Mouse (Mus musculus): ENCODE data around the gene Spag6l. TPM values are rescaled to one million over a fixed set of nuclear protein-coding genes. Genes with fewer than 3 reads are reported as not detected.
A peak's percentile ranks its signal among the peaks of the same experiment; 100 is the strongest.
"Not testable (repeated sequence)": the region's sequence is repeated elsewhere in the genome, so short reads cannot be mapped to it uniquely, and the experiment has no call there.

Spag6l gene
- polyA plus RNA-seq (2015; fragmentation: Nextera tagmentation; extraction: Ambion mirVana), result 5.6 and 9.8 TPM in 2 replicates

DNA sequence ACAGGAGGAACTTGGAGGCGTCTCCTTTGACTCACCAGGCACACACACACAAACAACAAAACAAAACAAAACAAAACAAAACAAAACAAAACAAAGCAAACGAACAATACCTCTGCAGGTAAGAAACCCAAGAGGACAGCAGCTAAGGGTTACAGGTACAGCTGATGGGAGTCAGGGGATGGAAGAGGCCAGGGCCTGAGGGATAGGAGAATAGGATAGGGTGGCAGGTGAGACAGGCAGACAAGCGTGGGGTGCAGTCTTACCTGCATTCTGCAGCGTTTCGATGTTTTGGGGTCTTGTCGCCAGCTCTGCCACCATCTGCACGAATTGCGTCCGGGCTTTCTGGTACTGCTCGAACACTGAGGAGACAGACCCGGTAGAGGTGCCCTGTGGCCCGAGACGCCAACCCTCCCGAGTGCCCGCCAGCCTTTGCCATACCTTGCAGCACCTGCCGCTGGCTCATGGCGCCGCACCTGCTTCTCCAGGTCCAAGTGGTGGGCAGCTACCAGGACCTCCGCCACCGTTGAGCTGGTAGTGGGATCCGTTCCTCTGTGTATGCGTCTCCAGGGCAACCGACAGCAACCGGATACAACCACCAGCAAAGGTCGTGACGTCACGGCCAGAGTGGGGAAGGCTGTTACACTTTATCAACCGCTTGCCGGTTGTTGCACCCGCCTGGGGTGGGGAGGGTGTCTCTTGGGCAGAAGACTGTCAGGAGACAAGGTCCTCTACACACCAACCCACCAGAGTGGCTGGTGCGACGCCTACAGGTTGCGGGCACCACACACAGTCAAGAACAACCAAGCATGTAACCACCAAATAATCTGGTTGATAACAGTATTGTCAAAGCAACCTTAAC is at the start of gene Spag6l:
Spag6l (minus strand) TSS at position 700 of the 859 bp plus-strand sequence.
- Histone ChIP-seq H3K4me3 (peak within 1 kb of the TSS; percentile 52), H3K36me3 (ENCODE audit: poor library complexity, severe bottlenecking) (no peaks in the 10 kb centered on the region), H3K27me3 (no peaks in the 10 kb centered on the region), H3K4me2 (peak within 1 kb of the TSS; percentile 79), H3K4me1 (peaks cover 4% of the 10 kb centered on the region; the same call in 1 of the 2 replicates), H3K9me3 (replicated peaks) (no peaks in the 10 kb centered on the region), H3K27ac (no peak within 1 kb of the TSS), H3K9ac (peak within 1 kb of the TSS; percentile 65)
- peak; percentile 98 for ATAC-seq
- WGBS, result 4% methylated on average over 33 of the region's 33 CpGs

DNA sequence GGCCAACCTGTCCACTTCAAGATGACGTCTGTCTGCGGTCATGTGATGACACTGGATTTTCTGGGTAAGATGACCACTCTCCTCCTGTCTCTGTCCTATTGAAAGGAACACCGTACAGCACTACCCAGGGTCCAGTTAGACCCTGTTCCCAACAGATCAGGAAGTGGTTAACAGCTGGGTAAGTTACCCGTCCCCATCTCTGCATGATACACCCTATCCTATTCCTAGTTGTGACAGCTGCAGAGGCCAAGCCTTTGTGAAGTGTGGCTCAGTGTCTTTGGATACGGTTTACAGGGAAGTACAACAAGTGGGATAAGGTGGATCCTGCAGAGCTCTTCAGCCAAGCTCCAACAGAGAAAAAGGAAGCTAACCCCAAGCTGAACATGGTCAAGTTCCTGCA is 49.8 kb upstream of the Spag6l start:
- Histone ChIP-seq H3K36me3 (ENCODE audit: poor library complexity, severe bottlenecking) (peaks cover 85% of the 10 kb centered on the region), H3K9me3 (replicated peaks) (peaks cover 7% of the 10 kb centered on the region), H3K27ac (no peak overlapping the region), H3K9ac (no peak overlapping the region), H3K4me2 (no peak overlapping the region), H3K4me1 (no peaks in the 10 kb centered on the region), H3K27me3 (no peaks in the 10 kb centered on the region), H3K4me3 (no peak overlapping the region)
- 90% methylated on average over 5 of the region's 5 CpGs for WGBS
- ATAC-seq, result no peak

DNA sequence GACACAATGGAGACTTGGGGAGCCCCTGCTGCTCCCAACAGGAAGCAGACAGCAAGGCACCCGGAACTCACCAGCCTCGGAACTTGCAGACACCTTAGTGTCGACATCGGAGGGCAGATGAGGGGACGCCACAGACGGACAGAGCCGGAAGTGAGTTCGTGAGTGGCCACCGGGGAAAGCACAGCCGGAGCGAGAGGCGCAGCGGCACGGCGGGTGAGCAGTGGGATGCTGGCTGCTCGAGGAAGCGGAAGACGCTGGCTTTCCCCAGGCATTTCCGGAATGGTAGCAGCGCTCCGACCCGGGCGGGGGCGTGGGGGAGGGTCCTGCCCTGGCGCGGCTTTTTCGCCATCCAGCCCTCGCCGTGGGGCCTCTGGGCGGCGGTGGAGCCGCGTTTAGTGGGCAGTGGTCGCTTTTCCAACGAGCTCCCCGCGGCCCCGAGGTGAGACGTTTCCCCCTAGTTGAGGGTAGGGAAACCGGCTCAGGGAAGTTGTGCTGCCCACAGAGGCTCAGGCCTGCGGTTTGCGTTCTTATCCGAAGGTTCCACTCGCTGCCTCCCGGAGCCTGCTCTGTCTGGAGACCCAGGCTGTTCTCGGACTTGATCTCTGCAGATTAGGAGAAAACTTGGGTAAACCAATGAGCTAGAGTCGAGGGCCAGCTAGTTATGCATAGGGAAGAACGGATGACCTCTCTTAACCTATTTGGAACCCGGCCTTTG is 41.5 kb upstream of the Spag6l start, which contains the start of the genes Top3b and Vpreb1:
Top3b (plus strand) TSS at position 120 of the 715 bp plus-strand sequence.
Vpreb1 (minus strand) TSS at position 227 of the 715 bp plus-strand sequence.
- Histone ChIP-seq H3K4me1 (peaks cover 16% of the 10 kb centered on the region), H3K9me3 (replicated peaks) (no peaks in the 10 kb centered on the region), H3K4me2 (peak within 1 kb of the TSS; percentile 81), H3K9ac (peak within 1 kb of the TSS; percentile 89), H3K27ac (peak within 1 kb of the TSS; percentile 92), H3K27me3 (no peaks in the 10 kb centered on the region), H3K4me3 (peak within 1 kb of the TSS; percentile 78), H3K36me3 (ENCODE audit: poor library complexity, severe bottlenecking) (peaks cover 10% of the 10 kb centered on the region)
- ATAC-seq, result peak; percentile 97
- under 1% methylated on average over 49 of the region's 49 CpGs for WGBS

DNA sequence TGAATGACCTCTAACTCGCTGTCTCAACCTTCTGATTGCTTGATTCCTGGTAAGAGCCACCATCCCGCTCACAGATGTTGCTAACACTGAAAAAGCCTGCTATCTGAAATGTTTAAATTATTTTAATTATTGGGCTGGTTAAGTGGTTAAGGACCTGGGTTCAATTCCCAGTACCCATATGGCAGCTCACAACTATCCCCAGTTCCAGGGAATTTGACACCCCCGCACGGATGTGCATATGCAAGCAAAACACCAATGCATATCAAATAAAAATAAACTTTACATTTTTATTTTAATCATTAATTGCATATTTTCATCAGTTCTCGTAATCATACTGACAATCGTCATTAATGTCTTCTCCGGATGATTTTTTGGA is 41.0 kb upstream of the Spag6l start:
- H3K36me3 ChIP-seq (ENCODE audit: poor library complexity, severe bottlenecking), result peaks cover 7% of the 10 kb centered on the region; the same call in 1 of the 2 replicates
- H3K9ac ChIP-seq, result no peak overlapping the region; the same call in 1 of the 2 replicates
- peak overlapping the region; percentile 81 for H3K4me2 ChIP-seq
- H3K4me1 ChIP-seq, result peaks cover 16% of the 10 kb centered on the region
- peak overlapping the region; percentile 92 for H3K27ac ChIP-seq
- WGBS, result 34% methylated on average over 7 of the region's 7 CpGs
- no peaks in the 10 kb centered on the region for H3K9me3 ChIP-seq (replicated peaks)
- ATAC-seq, result peak; percentile 69
- H3K4me3 ChIP-seq, result peak overlapping the region; percentile 78
- H3K27me3 ChIP-seq, result no peaks in the 10 kb centered on the region

DNA sequence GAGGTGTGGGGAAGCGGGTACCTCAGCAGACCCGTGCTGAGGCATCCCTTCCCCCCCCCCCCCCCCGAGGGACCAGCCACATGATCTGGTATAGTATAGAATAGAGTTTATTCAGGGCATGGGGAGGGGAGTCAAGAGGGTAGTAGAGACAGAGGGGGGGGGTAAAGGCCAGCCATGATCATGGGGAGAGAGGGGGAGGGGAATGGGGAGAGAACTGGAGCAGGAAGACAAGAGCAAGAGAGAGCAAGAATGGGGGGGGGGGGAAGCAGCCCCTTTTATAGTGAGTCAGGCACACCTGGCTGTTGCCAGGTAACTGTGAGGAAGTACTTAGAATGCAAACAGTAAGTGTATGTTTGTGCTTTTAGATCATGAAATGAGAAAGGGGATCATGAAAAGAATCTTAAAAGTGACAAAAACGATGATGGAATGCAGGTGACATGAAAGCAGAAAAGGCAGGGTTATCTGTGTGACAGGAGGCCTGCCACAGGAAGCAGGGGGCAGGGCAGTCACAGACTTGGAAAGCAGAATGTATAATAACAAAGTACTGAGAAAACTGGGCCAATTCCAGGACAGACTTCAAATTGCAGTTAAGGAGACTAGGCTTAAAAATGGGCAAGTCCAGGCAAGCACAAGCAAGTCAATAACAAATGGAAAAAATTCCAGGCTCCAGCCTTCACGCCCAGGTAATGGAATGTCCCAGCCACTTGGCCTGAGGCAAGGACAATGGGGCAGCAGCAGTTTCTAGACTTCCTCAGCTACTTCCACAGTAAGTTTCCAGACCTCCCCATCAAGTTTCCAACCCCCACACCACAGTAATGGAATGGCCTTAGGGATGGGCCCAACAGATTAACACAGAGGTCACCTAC is 36.7 kb upstream of the Spag6l start:
- no peak overlapping the region for H3K9ac ChIP-seq
- H3K36me3 ChIP-seq (ENCODE audit: poor library complexity, severe bottlenecking), result no peaks in the 10 kb centered on the region
- no peak overlapping the region for H3K4me2 ChIP-seq
- WGBS, result 55% methylated on average over 4 of the region's 5 CpGs
- H3K27ac ChIP-seq, result no peak overlapping the region
- H3K4me3 ChIP-seq, result no peak overlapping the region
- ATAC-seq, result no peak
- H3K27me3 ChIP-seq, result no peaks in the 10 kb centered on the region
- H3K4me1 ChIP-seq, result no peaks in the 10 kb centered on the region
- H3K9me3 ChIP-seq (replicated peaks), result no peaks in the 10 kb centered on the region

DNA sequence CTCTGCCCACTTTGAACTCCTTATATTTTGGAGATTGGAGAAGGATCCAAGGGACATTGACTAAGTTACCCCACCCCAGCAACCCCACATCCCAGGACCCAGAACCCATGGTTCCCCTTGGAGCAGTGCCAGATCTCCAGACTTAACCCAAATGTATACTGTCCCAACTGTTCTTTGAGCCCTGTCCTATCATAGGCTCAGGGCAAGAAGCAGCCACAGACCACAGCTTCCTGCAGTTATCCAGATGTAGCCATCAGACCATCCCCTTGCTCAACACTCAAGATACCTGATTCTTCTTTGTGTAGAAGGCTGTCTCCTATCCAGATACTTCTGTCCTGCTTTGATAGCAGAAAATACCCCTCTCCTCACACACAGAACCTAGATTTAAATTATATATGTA is 36.0 kb upstream of the Spag6l start:
- no peak overlapping the region for H3K4me3 ChIP-seq
- H3K27ac ChIP-seq, result no peak overlapping the region
- no peaks in the 10 kb centered on the region for H3K27me3 ChIP-seq
- no peaks in the 10 kb centered on the region for H3K36me3 ChIP-seq (ENCODE audit: poor library complexity, severe bottlenecking)
- H3K9ac ChIP-seq, result no peak overlapping the region
- H3K4me2 ChIP-seq, result no peak overlapping the region
- ATAC-seq, result no peak
- H3K9me3 ChIP-seq (replicated peaks), result no peaks in the 10 kb centered on the region
- no peaks in the 10 kb centered on the region for H3K4me1 ChIP-seq

DNA sequence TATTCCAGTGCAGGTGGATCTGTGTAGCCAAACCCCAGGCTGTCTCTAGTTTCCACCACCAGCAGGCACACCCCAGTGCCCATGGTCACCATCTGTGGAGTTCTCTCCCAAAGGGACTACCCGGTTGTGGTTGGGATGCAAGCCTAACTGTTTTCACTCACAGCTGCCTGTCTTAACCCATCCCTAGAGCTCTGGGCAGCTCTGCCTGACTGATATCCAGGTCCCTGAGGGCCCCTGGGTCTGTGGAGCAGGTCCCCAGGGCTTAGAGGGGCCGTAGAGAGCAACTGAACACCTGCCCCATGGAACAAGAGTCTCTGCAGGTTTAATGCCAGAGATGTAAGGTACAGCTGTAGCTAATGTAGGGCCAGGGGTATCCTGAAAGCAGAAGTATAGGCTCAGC is 34.7 kb upstream of the Spag6l start, which contains the start of gene Igll1:
Igll1 (minus strand) TSS at position 8 of the 400 bp plus-strand sequence.
- 72% methylated on average over 2 of the region's 2 CpGs for WGBS
- Histone ChIP-seq H3K27ac (no peak within 1 kb of the TSS), H3K9ac (no peak within 1 kb of the TSS), H3K9me3 (replicated peaks) (no peaks in the 10 kb centered on the region), H3K27me3 (no peaks in the 10 kb centered on the region), H3K4me2 (no peak within 1 kb of the TSS), H3K4me1 (no peaks in the 10 kb centered on the region), H3K36me3 (ENCODE audit: poor library complexity, severe bottlenecking) (no peaks in the 10 kb centered on the region), H3K4me3 (no peak within 1 kb of the TSS)
- no peak for ATAC-seq

DNA sequence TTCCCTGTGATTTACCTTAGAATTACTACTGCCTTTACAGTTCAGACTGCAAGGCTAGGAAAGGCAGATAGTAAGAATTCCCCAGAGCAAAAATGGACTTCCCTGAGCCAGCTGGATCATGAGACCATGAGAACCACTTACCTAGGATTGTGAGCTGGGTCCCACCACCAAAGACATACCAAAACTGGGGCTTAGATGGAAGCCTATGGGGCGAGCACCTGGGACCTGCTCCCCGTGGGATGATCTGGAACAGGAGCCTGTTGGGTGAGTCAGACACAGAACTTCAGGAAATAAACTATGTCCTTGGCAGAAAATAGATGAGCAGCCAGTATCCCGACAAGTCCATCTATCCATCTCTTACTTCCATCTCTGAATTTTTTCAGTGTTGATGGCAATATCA is 33.0 kb upstream of the Spag6l start:
- Histone ChIP-seq H3K9ac (no peak overlapping the region), H3K9me3 (replicated peaks) (no peaks in the 10 kb centered on the region), H3K27ac (no peak overlapping the region), H3K27me3 (no peaks in the 10 kb centered on the region), H3K4me3 (no peak overlapping the region), H3K4me1 (no peaks in the 10 kb centered on the region), H3K36me3 (ENCODE audit: poor library complexity, severe bottlenecking) (no peaks in the 10 kb centered on the region), H3K4me2 (no peak overlapping the region)
- 80% methylated on average over 3 of the region's 3 CpGs for WGBS
- ATAC-seq, result no peak

DNA sequence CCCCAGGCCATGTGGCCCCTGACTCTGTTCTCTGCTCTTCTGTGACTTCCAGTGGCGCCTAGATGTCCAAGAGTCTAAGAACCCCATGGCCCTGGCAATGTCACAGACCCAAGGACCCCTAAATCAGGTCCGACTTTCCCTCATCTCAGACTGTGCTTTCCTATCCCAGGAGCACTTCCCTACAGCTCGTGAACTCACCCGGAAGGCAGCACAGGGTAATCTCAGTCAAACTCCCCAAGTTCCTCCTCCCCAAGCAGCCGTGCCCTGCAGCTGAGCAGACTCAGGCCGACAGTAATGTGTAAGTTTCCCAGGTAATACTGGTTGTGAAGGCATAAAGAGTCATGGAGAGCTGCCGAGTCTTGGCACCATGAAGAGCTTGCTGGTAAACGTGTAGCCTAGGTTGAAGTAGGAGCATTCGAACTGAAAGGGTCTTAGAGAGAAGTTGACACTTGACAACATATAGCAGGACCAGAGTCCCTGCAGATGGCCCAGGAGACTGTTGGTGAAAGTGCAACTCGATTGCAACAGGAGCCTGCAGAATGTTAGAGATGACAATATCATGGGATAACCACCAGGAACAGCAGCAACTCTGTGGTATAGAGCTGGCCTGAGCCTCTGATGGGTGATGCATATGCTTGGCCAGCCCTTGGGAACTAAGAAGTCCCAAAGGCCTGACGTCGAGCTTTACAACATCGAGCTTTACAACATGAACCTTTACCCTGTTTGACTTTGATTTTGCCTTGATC is 27.6 kb upstream of the Spag6l start:
- H3K9ac ChIP-seq, result no peak overlapping the region
- 77% methylated on average over 13 of the region's 13 CpGs for WGBS
- no peak for ATAC-seq
- H3K4me2 ChIP-seq, result no peak overlapping the region
- H3K9me3 ChIP-seq (replicated peaks), result no peaks in the 10 kb centered on the region
- H3K4me1 ChIP-seq, result no peaks in the 10 kb centered on the region
- no peak overlapping the region for H3K27ac ChIP-seq
- H3K27me3 ChIP-seq, result no peaks in the 10 kb centered on the region
- H3K4me3 ChIP-seq, result no peak overlapping the region
- no peaks in the 10 kb centered on the region for H3K36me3 ChIP-seq (ENCODE audit: poor library complexity, severe bottlenecking)

DNA sequence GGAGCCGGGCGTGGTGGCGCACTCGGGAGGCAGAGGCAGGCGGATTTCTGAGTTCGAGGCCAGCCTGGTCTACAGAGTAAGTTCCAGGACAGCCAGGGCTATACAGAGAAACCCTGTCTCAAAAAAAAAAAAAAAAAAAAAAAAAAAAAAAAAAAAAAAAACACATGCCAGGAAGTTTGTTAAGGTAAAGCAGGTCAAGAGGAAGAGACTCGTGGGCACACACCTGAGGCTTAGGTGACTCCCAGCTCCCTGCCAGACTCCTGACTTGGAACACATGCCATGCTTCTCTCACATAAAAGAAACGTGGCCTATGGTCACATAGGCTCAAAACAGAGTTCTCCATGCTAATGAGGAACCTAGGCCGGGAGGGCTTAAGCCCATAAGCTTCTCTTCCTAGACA is 26.8 kb upstream of the Spag6l start:
- not testable (repeated sequence) for H3K36me3 ChIP-seq (ENCODE audit: poor library complexity, severe bottlenecking); H3K4me3 ChIP-seq; H3K4me2 ChIP-seq; ATAC-seq; H3K9ac ChIP-seq; H3K27ac ChIP-seq; H3K4me1 ChIP-seq; H3K27me3 ChIP-seq; H3K9me3 ChIP-seq (replicated peaks)
- WGBS, result 78% methylated on average over 9 of the region's 9 CpGs

DNA sequence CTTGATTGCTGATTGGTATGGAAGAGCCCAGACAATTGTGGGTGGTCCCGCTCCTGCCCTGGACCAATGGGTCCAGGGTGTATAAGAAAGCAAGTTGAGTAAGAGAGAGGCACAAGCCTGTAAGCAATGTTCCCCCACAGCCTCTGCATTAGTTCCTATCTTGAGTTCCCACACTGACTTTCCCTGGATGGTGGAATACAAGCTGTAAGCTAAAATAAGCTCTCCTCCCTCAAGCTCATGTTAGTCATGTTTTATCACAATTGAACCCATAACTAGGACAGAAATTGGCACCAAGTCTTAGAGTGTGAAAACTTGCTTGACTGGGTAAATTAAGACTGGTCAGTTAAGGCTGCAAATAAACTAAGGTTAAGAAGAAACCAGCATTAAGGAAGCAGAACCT is 26.3 kb upstream of the Spag6l start:
- no peaks in the 10 kb centered on the region for H3K4me1 ChIP-seq
- 93% methylated on average over 1 of the region's 1 CpGs for WGBS
- no peak overlapping the region for H3K4me2 ChIP-seq
- no peaks in the 10 kb centered on the region for H3K9me3 ChIP-seq (replicated peaks)
- no peaks in the 10 kb centered on the region for H3K27me3 ChIP-seq
- H3K4me3 ChIP-seq, result no peak overlapping the region
- no peak overlapping the region for H3K27ac ChIP-seq
- no peaks in the 10 kb centered on the region for H3K36me3 ChIP-seq (ENCODE audit: poor library complexity, severe bottlenecking)
- no peak overlapping the region for H3K9ac ChIP-seq
- ATAC-seq, result no peak

All from forebrain, embryonic 13.5 days (tissue).